Mouse (Mus musculus): Measurements from ENCODE around the gene Prss50.

Gene Prss50

GRCm38 (mm10) chr9:110873681-110874659 is 16.2 kb downstream of the Prss50 start:
- in situ Hi-C loops (cut with MseI, MboI): loop anchor here (5.0 to 10.0 kb wide), 3 partner anchors 82 to 149 kb away; no protein-coding TSS in a partner anchor

- in situ Hi-C loops (cut with MseI, MboI): loop anchor here (5.0 to 10.0 kb wide), 3 partner anchors 82 to 150 kb away; no protein-coding TSS in a partner anchor
Measured at GRCm38 (mm10) chr9:110874660-110875191, 17.0 kb downstream of the Prss50 start.

GRCm38 (mm10) chr9:110875288-110875695 is 17.5 kb downstream of the Prss50 start:
- in situ Hi-C loops (cut with MseI, MboI): loop anchor here (10.0 kb wide), 2 partner anchors 90 to 150 kb away; no protein-coding TSS in a partner anchor

GRCm38 (mm10) chr9:110877353-110877752 is 19.6 kb downstream of the Prss50 start:
- in situ Hi-C loops (cut with MseI, MboI): loop anchor here (10.0 kb wide), 2 partner anchors 93 to 153 kb away; no protein-coding TSS in a partner anchor

GRCm38 (mm10) chr9:110877888-110878287 is 20.1 kb downstream of the Prss50 start:
- in situ Hi-C loops (cut with MseI, MboI): loop anchor here (10.0 kb wide), 2 partner anchors 93 to 153 kb away; no protein-coding TSS in a partner anchor

GRCm38 (mm10) chr9:110879191-110879920 is 21.6 kb downstream of the Prss50 start, which contains the start of gene Als2cl:
TSS of gene Als2cl (plus strand) at chr9:110879870.
- in situ Hi-C loops (cut with MseI, MboI): loop anchor here (10.0 kb wide), 2 partner anchors 95 to 155 kb away; no protein-coding TSS in a partner anchor

- in situ Hi-C loops (cut with MseI, MboI): loop anchor here (10.0 kb wide), 2 partner anchors 95 to 155 kb away; no protein-coding TSS in a partner anchor
Measured at GRCm38 (mm10) chr9:110879998-110880561, 22.3 kb downstream of the Prss50 start, which contains the start of gene Tmie. TSS of gene Tmie (minus strand) at chr9:110880113.

- in situ Hi-C loops (cut with MseI, MboI): no loop called here
Measured at GRCm38 (mm10) chr9:110880772-110881171, 23.0 kb downstream of the Prss50 start.

GRCm38 (mm10) chr9:110881953-110882352 is 24.2 kb downstream of the Prss50 start:
- in situ Hi-C loops (cut with MseI, MboI): no loop called here

GRCm38 (mm10) chr9:110887388-110888303 is 29.9 kb downstream of the Prss50 start:
- in situ Hi-C loops (cut with MseI, MboI): no loop called here

- in situ Hi-C loops (cut with MseI, MboI): no loop called here
Measured at GRCm38 (mm10) chr9:110888935-110889334, 31.2 kb downstream of the Prss50 start.

GRCm38 (mm10) chr9:110890026-110890783 is 32.4 kb downstream of the Prss50 start:
- in situ Hi-C loops (cut with MseI, MboI): no loop called here

- in situ Hi-C loops (cut with MseI, MboI): no loop called here
Measured at GRCm38 (mm10) chr9:110891077-110891828, 33.5 kb downstream of the Prss50 start.

- in situ Hi-C loops (cut with MseI, MboI): no loop called here
Measured at GRCm38 (mm10) chr9:110892552-110892951, 34.8 kb downstream of the Prss50 start.

- in situ Hi-C loops (cut with MseI, MboI): no loop called here
Measured at GRCm38 (mm10) chr9:110893429-110893828, 35.7 kb downstream of the Prss50 start.

- in situ Hi-C loops (cut with MseI, MboI): no loop called here
Measured at GRCm38 (mm10) chr9:110895507-110895906, 37.7 kb downstream of the Prss50 start.

GRCm38 (mm10) chr9:110895994-110896393 is 38.2 kb downstream of the Prss50 start:
- in situ Hi-C loops (cut with MseI, MboI): no loop called here

- in situ Hi-C loops (cut with MseI, MboI): no loop called here
Measured at GRCm38 (mm10) chr9:110896595-110896994, 38.8 kb downstream of the Prss50 start.
